Mouse (Mus musculus) spleen, adult 2 months (tissue): ENCODE results near the gene Glis3.

Experiments
- CTCF ChIP-seq: fragments of 200-500 bp; IDR thresholded peaks from 2 replicates; pipeline ENCODE4 v1.5.1; 2011; ENCODE audit warnings: mild to moderate bottlenecking, inconsistent platforms; ENCODE audit not compliant: insufficient read depth, insufficient read length, insufficient replicate concordance; ENCODE audit errors: extremely low read depth
- POLR2A ChIP-seq: fragments of 200-500 bp; IDR thresholded peaks from 2 replicates; pipeline ENCODE4 v1.6.1; 2011; ENCODE audit warnings: low read depth, low read length, inconsistent platforms

GRCm38 (mm10) chr19:28545493-28545892 lies 134.4 kb downstream of the Glis3 start:
- no peak for TF ChIP-seq POLR2A
- TF ChIP-seq CTCF, result no peak
